Mouse (Mus musculus) spleen, adult 2 months (tissue): Measurements from ENCODE around the gene Tln1. TPM values are rescaled to one million over a fixed set of nuclear protein-coding genes. Genes with fewer than 3 reads are reported as not detected.
"Not testable (repeated sequence)": the region's sequence is repeated elsewhere in the genome, so short reads cannot be mapped to it uniquely, and the experiment has no call there.

Experiments used
- DNase-seq, 2 experiments: peaks; one replicate each; pipeline versions ENCODE4 v3.0.0 to v3.0.0-alpha.2; 2012 to 2021; ENCODE audit warnings: low spot score in 2 of 2, low read depth in 1 of 2
- H3K27ac ChIP-seq: fragments of 200-500 bp; 2 replicates; pipeline ENCODE4 v1.5.1; 2012; ENCODE audit warnings: low read length, inconsistent platforms; ENCODE audit not compliant: insufficient read depth
- H3K27me3 ChIP-seq: fragments of 200-500 bp; 2 replicates; pipeline ENCODE4 v1.6.1; 2012; ENCODE audit warnings: mild to moderate bottlenecking, moderate library complexity, low read length, inconsistent platforms; ENCODE audit not compliant: control insufficient read depth, insufficient read depth
- H3K36me3 ChIP-seq: fragments of 200-500 bp; 2 replicates; pipeline ENCODE4 v1.6.1; 2012; ENCODE audit warnings: mild to moderate bottlenecking, low read length, inconsistent platforms; ENCODE audit not compliant: control insufficient read depth, insufficient read depth
- H3K4me1 ChIP-seq: fragments of 200-500 bp; 2 replicates; pipeline ENCODE4 v1.6.1; 2011; ENCODE audit warnings: inconsistent platforms; ENCODE audit not compliant: control insufficient read depth, insufficient read depth, insufficient read length
- H3K4me3 ChIP-seq: fragments of 200-500 bp; 2 replicates; pipeline ENCODE4 v1.5.1; 2011; ENCODE audit warnings: mild to moderate bottlenecking, inconsistent platforms; ENCODE audit not compliant: insufficient read depth, insufficient read length; ENCODE audit errors: extremely low read depth
- CTCF ChIP-seq: fragments of 200-500 bp; IDR thresholded peaks from 2 replicates; pipeline ENCODE4 v1.5.1; 2011; ENCODE audit warnings: mild to moderate bottlenecking, inconsistent platforms; ENCODE audit not compliant: insufficient read depth, insufficient read length, insufficient replicate concordance; ENCODE audit errors: extremely low read depth
- POLR2A ChIP-seq: fragments of 200-500 bp; IDR thresholded peaks from 2 replicates; pipeline ENCODE4 v1.6.1; 2011; ENCODE audit warnings: low read depth, low read length, inconsistent platforms
- WGBS: fragments of 180-500 bp; shearing (Covaris S2); methylation state at CpG from one replicate; pipeline ENCODE4 v1.1.7; 2018; 5-methylcytosine and 5-hydroxymethylcytosine counted together
- polyA plus RNA-seq: library from polyadenylated mRNA; depleted of rRNA; stranded (reverse); fragments of >200 nt; gene quantifications from 2 replicates; pipeline ENCODE4 v1.2.3, GENCODE M21; 2012; rRNA removed

Tln1 gene
- polyA plus RNA-seq, 1 experiment: 163 TPM

DNA sequence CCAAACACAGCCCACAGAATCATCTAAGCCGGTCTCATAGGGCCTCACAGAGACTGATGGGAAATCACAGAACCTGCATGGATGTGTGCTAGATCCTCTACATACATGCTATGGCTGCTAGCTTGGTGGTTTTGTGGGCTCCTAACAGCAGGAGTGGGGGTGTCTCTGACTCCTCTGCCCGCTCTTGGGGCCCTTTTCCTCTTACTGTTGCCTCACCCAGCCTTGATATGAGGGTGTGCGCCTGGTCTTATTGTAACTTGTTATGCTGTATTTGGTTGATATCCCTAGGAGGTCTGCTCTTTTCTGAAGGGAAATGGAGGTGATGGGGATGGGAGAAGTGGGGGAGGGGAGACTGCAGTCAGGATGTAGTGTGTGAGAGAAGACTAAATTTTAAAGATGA is 72.9 kb downstream of the Tln1 start:
- Histone ChIP-seq H3K27ac (no peak overlapping the region), H3K4me1 (no peaks in the 10 kb centered on the region; the same call in 1 of the 2 replicates), H3K4me3 (no peak overlapping the region), H3K27me3 (no peaks in the 10 kb centered on the region), H3K36me3 (no peaks in the 10 kb centered on the region)
- no peak for DNase-seq
- 94% methylated on average over 3 of the region's 3 CpGs for WGBS
- no peak for TF ChIP-seq CTCF
- TF ChIP-seq POLR2A: no peak

DNA sequence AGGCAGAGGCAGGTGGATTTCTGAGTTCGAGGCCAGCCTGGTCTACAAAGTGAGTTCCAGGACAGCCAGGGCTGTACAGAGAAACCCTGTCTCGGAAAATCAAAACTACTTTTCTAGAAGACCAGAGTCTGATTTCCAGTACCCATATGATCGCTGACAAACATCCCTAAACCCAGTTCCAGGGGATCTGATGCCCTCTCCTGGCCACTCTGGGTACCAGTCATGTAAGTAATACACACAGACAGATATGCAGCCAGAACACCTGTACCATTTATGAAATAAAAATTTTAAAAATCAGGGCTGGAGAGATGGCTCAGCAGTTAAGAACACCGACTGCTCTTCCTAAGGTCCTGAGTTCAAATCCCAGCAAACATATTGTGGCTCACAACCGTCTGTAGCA is 76.8 kb downstream of the Tln1 start:
- H3K27me3 ChIP-seq: not testable (repeated sequence)
- WGBS: 92% methylated on average over 5 of the region's 5 CpGs

GRCm38 (mm10) chr4:43483535-43484091 is 78.9 kb downstream of the Tln1 start, which contains the start of gene Sit1:
TSS of gene Sit1 (minus strand) at chr4:43483734.
- Histone ChIP-seq H3K4me3 (peak within 1 kb of the TSS; percentile 52), H3K4me1 (peaks cover 27% of the 10 kb centered on the region; the same call in 1 of the 2 replicates), H3K27me3 (no peaks in the 10 kb centered on the region), H3K36me3 (no peaks in the 10 kb centered on the region), H3K27ac (peak within 1 kb of the TSS; percentile 63)
- TF ChIP-seq POLR2A (no peak), CTCF (no peak)
- peak in 1 of 2 experiments; percentile 40 for DNase-seq
- 26% methylated on average over 12 of the region's 12 CpGs for WGBS

More for the DNA sequence above, 76.8 kb downstream of the Tln1 start:
- not testable (repeated sequence) for H3K4me3 ChIP-seq, H3K36me3 ChIP-seq, DNase-seq, H3K27ac ChIP-seq
- peaks cover 21% of the 10 kb centered on the region; the same call in 1 of the 2 replicates for H3K4me1 ChIP-seq

DNA sequence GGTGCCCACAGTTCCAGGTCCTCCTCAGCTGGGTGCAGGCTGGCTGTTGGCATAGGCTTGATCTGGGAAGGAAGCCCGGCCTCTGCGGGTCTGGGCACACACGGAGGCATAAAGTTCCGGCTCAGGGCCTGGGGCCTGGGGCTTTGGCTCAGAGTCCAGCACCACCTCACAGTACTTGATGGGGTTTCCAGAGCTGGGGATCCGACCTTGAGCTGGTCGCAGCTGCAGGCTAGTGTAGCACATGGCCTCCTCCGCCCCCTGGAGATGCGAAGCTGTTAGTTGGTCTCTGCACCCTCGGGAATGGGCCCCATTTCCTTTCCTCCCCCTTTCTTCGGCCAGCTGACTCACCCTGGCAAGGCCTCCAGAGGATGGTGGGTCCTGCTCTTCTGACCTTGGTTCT is 79.9 kb downstream of the Tln1 start:
- H3K27me3 ChIP-seq: no peaks in the 10 kb centered on the region
- WGBS: 22% methylated on average over 10 of the region's 10 CpGs
- H3K4me3 ChIP-seq: peak overlapping the region; percentile 52
- no peak for TF ChIP-seq CTCF
- TF ChIP-seq POLR2A: no peak
- DNase-seq: no peak
- no peaks in the 10 kb centered on the region for H3K36me3 ChIP-seq
- H3K4me1 ChIP-seq: peaks cover 29% of the 10 kb centered on the region; the same call in 1 of the 2 replicates
- H3K27ac ChIP-seq: peak overlapping the region; percentile 63

GRCm38 (mm10) chr4:43481894-43482456 is 80.5 kb downstream of the Tln1 start:
- peak in 1 of 2 experiments; percentile 34 for DNase-seq
- no peaks in the 10 kb centered on the region for H3K36me3 ChIP-seq
- peaks cover 29% of the 10 kb centered on the region; the same call in 1 of the 2 replicates for H3K4me1 ChIP-seq
- no peaks in the 10 kb centered on the region for H3K27me3 ChIP-seq
- peak overlapping the region; percentile 52 for H3K4me3 ChIP-seq
- TF ChIP-seq POLR2A: no peak
- TF ChIP-seq CTCF: no peak
- H3K27ac ChIP-seq: peak overlapping the region; percentile 63
- 16% methylated on average over 7 of the region's 7 CpGs for WGBS

Other genes starting within 250 kb of the Tln1 start
- gene Rusc2, start 180.7 kb downstream of the Tln1 start, polyA plus RNA-seq: 7.4 and 8.5 TPM in 2 replicates
- gene Fam166b, start 133.6 kb downstream of the Tln1 start, polyA plus RNA-seq: not detected in 2 replicates
- 49.6 and 64.5 TPM in 2 replicates for gene Tesk1, start 120.8 kb downstream of the Tln1 start, polyA plus RNA-seq
- gene Cd72, start 108.1 kb downstream of the Tln1 start, polyA plus RNA-seq: 109 and 140 TPM in 2 replicates
- 15.3 and 17.1 TPM in 2 replicates for gene Sit1, start 79.0 kb downstream of the Tln1 start, polyA plus RNA-seq
- 85.4 and 191 TPM in 2 replicates for gene Ccdc107, start 69.8 kb downstream of the Tln1 start, polyA plus RNA-seq
- gene Arhgef39, start 63.0 kb downstream of the Tln1 start, polyA plus RNA-seq: 12.7 and 16.8 TPM in 2 replicates
- gene Car9, start 55.7 kb downstream of the Tln1 start, polyA plus RNA-seq: 2.0 TPM in 2 replicates
- 11.8 and 13.8 TPM in 2 replicates for gene Tpm2, start 38.9 kb downstream of the Tln1 start, polyA plus RNA-seq
- gene Creb3, start 359 bp downstream of the Tln1 start, polyA plus RNA-seq: 48.8 and 54.0 TPM in 2 replicates
- 42.4 and 44.3 TPM in 2 replicates for gene Rgp1, start 16.0 kb upstream of the Tln1 start, polyA plus RNA-seq
- gene Gba2, start 16.2 kb upstream of the Tln1 start, polyA plus RNA-seq: 28.8 and 34.2 TPM in 2 replicates
- 0.23 and 0.26 TPM in 2 replicates for gene Msmp, start 21.8 kb upstream of the Tln1 start, polyA plus RNA-seq
- gene Npr2, start 69.2 kb upstream of the Tln1 start, polyA plus RNA-seq: 10.2 and 13.6 TPM in 2 replicates
- 0.55 and 0.57 TPM in 2 replicates for gene Spag8, start 90.9 kb upstream of the Tln1 start, polyA plus RNA-seq
- 23.2 and 26.6 TPM in 2 replicates for gene Hint2, start 93.8 kb upstream of the Tln1 start, polyA plus RNA-seq
- 3.8 and 4.5 TPM in 2 replicates for gene Tmem8b, start 106.3 kb upstream of the Tln1 start, polyA plus RNA-seq
- not detected in 2 replicates for gene Fam221b, start 106.5 kb upstream of the Tln1 start, polyA plus RNA-seq
- gene Olfr70, start 138.1 kb upstream of the Tln1 start, polyA plus RNA-seq: not detected in 2 replicates
- gene Olfr71, start 147.6 kb upstream of the Tln1 start, polyA plus RNA-seq: not detected in 2 replicates
- gene Hrct1, start 164.5 kb upstream of the Tln1 start, polyA plus RNA-seq: 0.69 and 0.79 TPM in 2 replicates
- 0.12 and 0.15 TPM in 2 replicates for gene Spaar, start 167.3 kb upstream of the Tln1 start, polyA plus RNA-seq
- not detected in 2 replicates for gene Olfr159, start 208.3 kb upstream of the Tln1 start, polyA plus RNA-seq